Mouse (Mus musculus) small intestine, adult 2 months (tissue): ENCODE measurements around the gene Mmd2.

Source experiments
- CTCF ChIP-seq: fragments of 200-500 bp; IDR thresholded peaks from 2 replicates; pipeline ENCODE4 v1.5.1; 2012; ENCODE audit warnings: low read depth, mild to moderate bottlenecking, control low read depth, inconsistent platforms, low read length, moderate library complexity, mixed read lengths; ENCODE audit not compliant: insufficient replicate concordance, insufficient read length; ENCODE audit errors: extremely low read depth
- POLR2A ChIP-seq: fragments of 200-500 bp; IDR thresholded peaks from 2 replicates; pipeline ENCODE4 v1.6.1; 2012; ENCODE audit warnings: low read depth, mild to moderate bottlenecking, control low read depth, inconsistent platforms, low read length, moderate library complexity

GRCm38 (mm10) chr5:142596723-142597122 lies 11.9 kb downstream of the Mmd2 start:
- TF ChIP-seq POLR2A (no peak), CTCF (no peak)
